Mouse (Mus musculus) midbrain, postnatal 0 days (tissue): ENCODE measurements around the gene Gm960. TPM values are rescaled to one million over a fixed set of nuclear protein-coding genes. Genes with fewer than 3 reads are reported as not detected.

ENCODE experiments used
- ATAC-seq: fragments of 200-750 bp; cut with Nextera tagmentation; 2 replicates; pipeline ENCODE4 v1.8.0; 2017; ENCODE audit warnings: moderate number of reproducible peaks, mild to moderate bottlenecking, moderate TSS enrichment, moderate library complexity; ENCODE audit not compliant: low FRiP score
- DNase-seq: peaks from one replicate; pipeline ENCODE4 v3.0.0-alpha.2; 2015; ENCODE audit warnings: low spot score
- H3K27ac ChIP-seq: fragments of 300-500 bp; sonication (generic); 2 replicates; pipeline ENCODE4 v1.5.1; 2014; ENCODE audit warnings: low read depth, mild to moderate bottlenecking, low read length, mixed read lengths
- H3K27me3 ChIP-seq: fragments of 300-500 bp; sonication (generic); 2 replicates; pipeline ENCODE4 v1.6.1; 2014; ENCODE audit warnings: low read length, control low read depth, mixed read lengths; ENCODE audit not compliant: insufficient read depth
- H3K36me3 ChIP-seq: fragments of 300-500 bp; sonication (generic); 2 replicates; pipeline ENCODE4 v1.6.1; 2014; ENCODE audit warnings: low read length, control low read depth, mixed read lengths; ENCODE audit not compliant: insufficient read depth
- H3K4me1 ChIP-seq: fragments of 300-500 bp; sonication (generic); 2 replicates; pipeline ENCODE4 v1.6.1; 2014; ENCODE audit warnings: mild to moderate bottlenecking, control low read depth, antibody characterized with exemption, low read length, mixed read lengths; ENCODE audit not compliant: insufficient read depth
- H3K4me2 ChIP-seq: fragments of 300-500 bp; sonication (generic); 2 replicates; pipeline ENCODE4 v1.6.1; 2014; ENCODE audit warnings: low read depth, mild to moderate bottlenecking, low read length, mixed read lengths; ENCODE audit not compliant: poor library complexity, severe bottlenecking
- H3K4me3 ChIP-seq: fragments of 300-500 bp; sonication (generic); 2 replicates; pipeline ENCODE4 v1.5.1; 2014; ENCODE audit warnings: low read depth, mild to moderate bottlenecking, low read length, moderate library complexity
- H3K9ac ChIP-seq: fragments of 300-500 bp; sonication (generic); replicated peaks from 2 replicates; pipeline ENCODE4 v1.6.1; 2014; ENCODE audit warnings: mild to moderate bottlenecking, low read length, moderate library complexity, mixed read lengths; ENCODE audit not compliant: poor library complexity, severe bottlenecking
- H3K9me3 ChIP-seq: fragments of 300-500 bp; sonication (generic); 2 replicates; pipeline ENCODE4 v1.6.1; 2016; ENCODE audit warnings: low read length, control low read depth
- CTCF ChIP-seq: IDR thresholded peaks from 2 replicates; pipeline ENCODE4 v1.5.1; 2016; ENCODE audit warnings: antibody characterized with exemption, mild to moderate bottlenecking
- WGBS: fragments of 180-500 bp; shearing (Covaris S2); extraction: QIAGEN DNeasy Blood & Tissue Kit; methylation state at CpG from one replicate; pipeline ENCODE4 v1.1.7; 2014; 5-methylcytosine and 5-hydroxymethylcytosine counted together
- polyA plus RNA-seq: library from polyadenylated mRNA; unstranded; fragments of >200 nt; fragmentation: Nextera tagmentation; extraction: Ambion mirVana; gene quantifications from 2 replicates; pipeline ENCODE4 v1.2.1, GENCODE M21; 2015
- total RNA-seq: library from RNA; depleted of rRNA; stranded (reverse); fragments of >200 nt; gene quantifications from 2 replicates; pipeline ENCODE4 v1.2.3, GENCODE M21; 2014

The Gm960 gene
- total and polyA plus RNA-seq, 2 experiments from 2014 or later, result 0.99 to 5.9 TPM

DNA sequence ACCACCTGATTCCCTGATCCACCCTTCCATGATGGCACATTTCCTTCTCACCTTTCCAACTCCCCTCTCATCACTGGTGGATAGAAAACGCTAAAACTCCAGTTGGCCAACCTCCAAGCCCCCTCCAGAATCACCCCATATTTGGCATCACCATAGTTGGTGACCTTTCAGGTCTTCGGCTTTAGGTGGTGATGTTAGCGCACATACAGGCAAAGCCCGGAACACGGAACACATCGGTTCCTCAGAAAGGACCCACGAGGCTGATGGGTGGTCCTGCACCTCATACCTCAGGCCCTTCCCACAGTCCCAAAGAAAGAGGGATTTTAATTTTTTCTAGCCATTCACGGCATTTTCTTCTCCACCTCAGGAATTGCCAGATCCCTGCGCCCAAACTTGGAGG lies 747 bp downstream of the Gm960 start:
- ATAC-seq, result peak; percentile 20; the same call in 1 of the 2 replicates
- 67% methylated on average over 9 of the region's 9 CpGs for WGBS
- 0 out of 2 replicates have a peak, but pooled peaks cover 3% of the 10 kb centered on the region for H3K4me1 ChIP-seq
- DNase-seq, result no peak
- peak overlapping the region; percentile 57 for H3K4me2 ChIP-seq
- no peak for TF ChIP-seq CTCF
- no peaks in the 10 kb centered on the region for H3K9me3 ChIP-seq
- H3K9ac ChIP-seq, result peak overlapping the region; percentile 63
- peak overlapping the region; percentile 72 for H3K27ac ChIP-seq
- no peaks in the 10 kb centered on the region for H3K36me3 ChIP-seq
- H3K4me3 ChIP-seq, result peak overlapping the region; percentile 53
- H3K27me3 ChIP-seq, result no peaks in the 10 kb centered on the region

- no peak overlapping the region for H3K9ac ChIP-seq
- H3K4me1 ChIP-seq, result 0 out of 2 replicates have a peak, but pooled peaks cover 3% of the 10 kb centered on the region
- ATAC-seq (no peak), DNase-seq (no peak)
- H3K27ac ChIP-seq, result no peak overlapping the region
- no peak overlapping the region for H3K4me3 ChIP-seq
- no peak for TF ChIP-seq CTCF
- WGBS, result 90% methylated on average over 3 of the region's 3 CpGs
- no peaks in the 10 kb centered on the region for H3K27me3 ChIP-seq
- H3K4me2 ChIP-seq, result no peak overlapping the region
- H3K9me3 ChIP-seq, result no peaks in the 10 kb centered on the region
- no peaks in the 10 kb centered on the region for H3K36me3 ChIP-seq
Measured at GRCm38 (mm10) chr19:4697121-4697520, 1.3 kb downstream of the Gm960 start.

DNA sequence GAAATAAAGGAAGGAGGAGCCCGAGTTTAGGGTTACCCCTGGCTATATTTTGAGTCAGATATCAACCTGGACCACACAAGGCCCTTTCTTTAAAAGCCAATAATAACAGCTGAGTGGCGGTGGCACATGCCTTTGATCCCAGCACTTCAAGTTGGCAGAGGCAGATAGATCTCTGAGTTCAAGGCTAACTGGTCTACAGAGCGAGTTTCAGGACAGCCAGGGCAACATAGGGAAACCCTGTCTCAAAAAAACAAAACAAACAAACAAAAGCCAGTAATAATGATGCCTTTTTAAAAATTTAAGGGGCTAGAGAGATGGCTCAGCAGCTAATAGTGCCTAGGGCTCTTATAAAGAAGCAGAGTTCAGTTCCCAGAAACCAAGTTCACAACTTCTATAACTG lies 4.1 kb downstream of the Gm960 start:
- ATAC-seq, result no peak
- no peaks in the 10 kb centered on the region for H3K9me3 ChIP-seq
- no peaks in the 10 kb centered on the region for H3K27me3 ChIP-seq
- H3K27ac ChIP-seq, result no peak overlapping the region
- 0 out of 2 replicates have a peak, but pooled peaks cover 3% of the 10 kb centered on the region for H3K4me1 ChIP-seq
- H3K36me3 ChIP-seq, result no peaks in the 10 kb centered on the region
- no peak for TF ChIP-seq CTCF
- H3K9ac ChIP-seq, result no peak overlapping the region
- H3K4me3 ChIP-seq, result no peak overlapping the region
- 73% methylated on average over 3 of the region's 3 CpGs for WGBS
- no peak for DNase-seq
- no peak overlapping the region for H3K4me2 ChIP-seq

GRCm38 (mm10) chr19:4672401-4672800 lies 26.1 kb downstream of the Gm960 start:
- H3K9me3 ChIP-seq, result no peaks in the 10 kb centered on the region
- TF ChIP-seq CTCF, result no peak
- no peaks in the 10 kb centered on the region for H3K27me3 ChIP-seq
- DNase-seq (no peak), ATAC-seq (no peak)
- H3K9ac ChIP-seq, result no peak overlapping the region
- H3K4me1 ChIP-seq, result no peaks in the 10 kb centered on the region
- H3K4me2 ChIP-seq, result no peak overlapping the region
- H3K4me3 ChIP-seq, result no peak overlapping the region
- H3K27ac ChIP-seq, result no peak overlapping the region
- 42% methylated on average over 6 of the region's 6 CpGs for WGBS
- H3K36me3 ChIP-seq, result no peaks in the 10 kb centered on the region

DNA sequence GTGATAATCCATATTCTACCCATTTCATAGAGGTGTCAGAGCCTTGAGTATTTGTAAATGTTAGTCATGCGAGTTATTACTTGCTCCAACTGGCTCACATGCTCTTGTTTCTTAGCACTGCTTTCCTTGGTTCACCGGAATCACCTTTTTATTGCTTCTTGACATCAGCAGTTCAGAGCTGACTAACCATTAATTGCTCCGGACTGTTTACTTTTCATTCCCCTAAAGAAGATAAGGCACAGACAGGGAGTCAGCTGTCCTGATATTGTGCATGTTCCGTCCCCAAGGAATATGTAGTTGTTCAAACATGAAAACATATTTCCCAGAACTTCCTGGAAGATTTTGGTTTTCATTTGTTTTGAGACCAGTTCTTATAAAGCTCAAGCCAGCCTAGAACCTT lies 27.7 kb downstream of the Gm960 start:
- no peak overlapping the region for H3K4me3 ChIP-seq
- no peak overlapping the region for H3K27ac ChIP-seq
- no peaks in the 10 kb centered on the region for H3K36me3 ChIP-seq
- no peaks in the 10 kb centered on the region for H3K4me1 ChIP-seq
- TF ChIP-seq CTCF, result no peak
- ATAC-seq, result no peak
- H3K9ac ChIP-seq, result no peak overlapping the region
- no peaks in the 10 kb centered on the region for H3K27me3 ChIP-seq
- no peak for DNase-seq
- H3K4me2 ChIP-seq, result no peak overlapping the region
- H3K9me3 ChIP-seq, result no peaks in the 10 kb centered on the region
- 90% methylated on average over 4 of the region's 4 CpGs for WGBS

GRCm38 (mm10) chr19:4666815-4667214 lies 31.7 kb downstream of the Gm960 start:
- no peaks in the 10 kb centered on the region for H3K36me3 ChIP-seq
- no peaks in the 10 kb centered on the region for H3K9me3 ChIP-seq
- TF ChIP-seq CTCF, result peak; percentile 23; the same call in 1 of the 2 replicates
- H3K27me3 ChIP-seq, result no peaks in the 10 kb centered on the region
- no peak overlapping the region for H3K4me2 ChIP-seq
- H3K4me1 ChIP-seq, result no peaks in the 10 kb centered on the region
- DNase-seq (no peak), ATAC-seq (no peak)
- no peak overlapping the region for H3K4me3 ChIP-seq
- no peak overlapping the region for H3K27ac ChIP-seq
- H3K9ac ChIP-seq, result no peak overlapping the region
